Mouse (Mus musculus): Measurements from ENCODE around the gene Polr3k.

Polr3k gene

GRCm38 (mm10) chr2:181863791-181864535 lies at the start of gene Polr3k:
TSS of gene Polr3k (plus strand) at chr2:181864337.
- DNase-seq = peak; percentile 95 to 96

- DNase-seq = no peak
Measured at GRCm38 (mm10) chr2:181829032-181829650, 35.0 kb upstream of the Polr3k start.

DNA sequence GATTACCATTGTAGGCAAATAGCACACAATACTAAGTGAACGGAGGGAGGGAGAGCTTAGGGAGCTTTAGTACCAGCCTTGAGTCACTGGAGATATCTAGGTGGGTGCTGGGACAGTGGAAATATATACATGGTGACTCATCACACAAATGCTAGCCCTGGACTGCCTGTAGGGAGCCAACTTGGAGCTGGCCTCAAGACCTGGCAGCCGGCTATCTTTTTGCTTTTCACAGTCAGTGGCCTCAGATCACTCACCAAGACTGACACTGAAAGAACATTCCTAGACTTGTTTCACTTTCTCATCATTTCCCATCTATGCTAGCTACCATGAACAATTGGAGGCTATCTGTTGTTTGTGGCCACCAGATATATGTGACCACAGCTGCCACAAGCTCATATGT lies 31.4 kb upstream of the Polr3k start:
- no peak for DNase-seq

DNA sequence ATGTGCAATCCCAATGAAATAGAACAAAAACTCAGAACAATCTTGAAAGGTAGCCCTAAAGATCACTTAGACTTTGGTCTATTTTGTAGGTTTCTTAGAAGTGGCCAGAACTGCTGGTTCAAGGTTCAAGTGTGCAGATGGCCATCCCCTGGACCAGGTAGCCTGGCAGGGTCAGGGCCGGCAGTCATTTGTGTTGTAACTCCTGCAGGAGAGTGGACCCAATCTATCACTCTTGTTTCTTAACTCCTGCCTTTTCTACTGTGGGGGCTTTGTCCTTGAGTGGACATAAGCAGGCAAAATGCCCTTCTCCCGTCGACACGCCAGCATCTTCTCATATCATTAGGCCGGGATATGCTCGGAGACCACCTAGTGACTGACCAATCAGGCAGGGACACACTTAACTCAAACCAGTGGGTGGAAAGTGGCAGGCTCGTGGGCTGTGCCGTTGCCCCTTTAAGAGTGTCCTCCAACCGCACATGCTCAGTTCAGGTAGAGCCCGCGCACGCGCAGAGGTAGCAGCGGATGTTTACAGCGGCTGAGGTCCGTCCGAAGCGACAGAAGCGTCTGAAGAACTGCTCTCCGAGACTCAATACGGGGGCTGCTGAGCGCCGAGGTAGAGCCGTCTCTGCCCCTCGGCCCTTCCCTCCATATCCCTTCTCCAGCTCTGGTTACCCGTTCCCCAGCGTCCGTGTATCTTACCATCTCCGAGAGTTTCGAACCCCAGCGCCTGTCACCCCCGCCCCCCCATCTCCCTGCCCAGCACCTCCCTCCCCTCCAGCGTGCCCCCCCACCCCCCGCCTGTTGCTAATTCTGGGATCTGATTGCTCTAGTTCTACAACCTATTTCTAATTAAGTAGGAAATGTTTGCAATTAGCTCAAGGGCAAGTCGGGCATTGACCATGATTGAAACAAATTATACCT lies 26.5 kb upstream of the Polr3k start, which contains the start of gene Pcmtd2:
Pcmtd2 (plus strand) TSS at position 483 of the 921 bp plus-strand sequence.
- peak; percentile 93 to 94 for DNase-seq

DNA sequence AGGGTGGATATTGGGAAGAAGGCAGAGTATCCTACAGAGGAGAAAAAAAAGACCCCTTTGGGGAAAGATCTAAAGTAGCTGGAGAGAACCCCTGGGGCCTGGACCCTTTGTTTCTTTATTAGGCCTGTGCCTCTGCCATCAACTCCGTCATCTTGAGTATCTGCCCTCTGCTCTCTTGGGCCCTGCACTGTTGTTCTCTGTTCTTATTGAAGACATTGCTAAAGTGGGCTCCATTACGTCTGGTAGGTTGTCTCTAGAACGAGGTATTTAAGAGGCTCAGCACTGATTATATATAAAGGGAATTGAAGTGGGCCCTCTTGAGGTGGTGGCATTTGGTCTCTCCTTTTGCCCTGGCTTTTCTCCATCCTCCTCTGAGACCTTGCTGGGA lies 25.9 kb upstream of the Polr3k start:
- DNase-seq = peak; percentile 7 to 8

DNA sequence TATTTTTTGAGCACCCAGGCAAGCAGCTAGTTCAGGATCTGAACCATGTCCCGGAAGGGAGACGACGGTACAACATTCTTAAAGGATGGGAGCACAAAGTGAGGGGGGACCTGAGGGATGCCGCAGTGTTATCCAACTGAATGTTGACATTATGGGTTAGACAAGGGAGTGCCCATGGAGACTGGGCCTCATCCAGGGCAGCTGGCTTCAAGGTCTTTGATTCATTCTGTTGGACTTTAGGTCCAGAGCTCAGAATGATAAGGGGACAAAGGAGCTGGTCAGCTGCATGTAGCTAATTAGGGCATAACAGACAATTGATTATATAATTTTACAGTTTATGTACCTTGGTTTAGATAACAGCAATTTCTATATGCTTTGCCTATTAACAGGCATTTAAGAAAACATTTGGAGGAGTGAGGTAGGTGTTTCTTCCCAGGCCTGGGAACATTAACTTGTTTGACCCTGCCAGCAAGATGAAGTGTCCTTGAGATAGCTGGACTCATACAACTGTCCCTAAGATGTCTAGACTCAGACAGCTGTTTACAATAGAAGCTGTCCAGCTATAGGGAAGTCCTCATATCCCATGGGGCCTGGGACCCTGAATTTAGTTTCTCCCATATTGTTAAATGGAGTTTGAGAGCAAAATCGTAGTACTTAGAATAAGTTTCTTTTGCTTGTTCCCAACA lies 18.3 kb upstream of the Polr3k start:
- no peak for DNase-seq

DNA sequence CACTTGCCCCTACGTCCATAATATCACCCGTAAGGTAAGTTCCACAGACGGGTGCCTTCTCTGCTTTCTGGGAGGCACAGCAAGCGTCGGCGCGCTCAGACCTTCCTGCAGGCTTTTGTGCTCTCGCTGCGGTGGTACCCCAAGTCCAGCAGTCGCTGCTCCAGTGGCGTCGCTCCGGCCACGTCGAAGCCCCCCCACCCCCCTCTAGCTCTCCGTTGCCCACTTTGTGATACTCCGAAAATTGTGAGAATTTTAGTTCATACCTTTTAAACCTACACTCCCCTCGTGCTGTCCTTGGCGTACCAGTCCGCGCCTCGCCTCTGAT lies 361 bp downstream of the Polr3k start:
- no peak for DNase-seq

- DNase-seq = peak; percentile 48 to 79
Measured at GRCm38 (mm10) chr2:181866931-181867330, 2.8 kb downstream of the Polr3k start.

- DNase-seq = no peak
Measured at GRCm38 (mm10) chr2:181871039-181871438, 6.9 kb downstream of the Polr3k start.

DNA sequence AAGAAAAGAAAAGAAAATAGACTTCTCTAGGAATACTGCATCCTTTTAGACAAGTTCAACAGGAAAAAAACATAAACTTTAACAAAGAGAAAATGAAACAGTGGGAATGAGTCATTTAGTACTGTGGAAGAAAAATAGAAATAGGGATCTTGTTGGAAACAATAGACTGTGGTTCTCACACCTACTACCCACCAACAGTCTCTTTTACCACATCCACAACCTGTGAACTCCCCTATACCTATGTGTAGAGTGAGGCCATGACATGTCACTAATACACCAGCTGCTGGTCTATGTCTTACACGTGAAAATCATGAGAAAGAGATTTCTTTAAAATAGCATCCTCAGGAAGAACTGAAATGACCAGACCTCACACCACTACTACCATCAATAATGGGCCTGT lies 14.8 kb downstream of the Polr3k start:
- DNase-seq = no peak

DNA sequence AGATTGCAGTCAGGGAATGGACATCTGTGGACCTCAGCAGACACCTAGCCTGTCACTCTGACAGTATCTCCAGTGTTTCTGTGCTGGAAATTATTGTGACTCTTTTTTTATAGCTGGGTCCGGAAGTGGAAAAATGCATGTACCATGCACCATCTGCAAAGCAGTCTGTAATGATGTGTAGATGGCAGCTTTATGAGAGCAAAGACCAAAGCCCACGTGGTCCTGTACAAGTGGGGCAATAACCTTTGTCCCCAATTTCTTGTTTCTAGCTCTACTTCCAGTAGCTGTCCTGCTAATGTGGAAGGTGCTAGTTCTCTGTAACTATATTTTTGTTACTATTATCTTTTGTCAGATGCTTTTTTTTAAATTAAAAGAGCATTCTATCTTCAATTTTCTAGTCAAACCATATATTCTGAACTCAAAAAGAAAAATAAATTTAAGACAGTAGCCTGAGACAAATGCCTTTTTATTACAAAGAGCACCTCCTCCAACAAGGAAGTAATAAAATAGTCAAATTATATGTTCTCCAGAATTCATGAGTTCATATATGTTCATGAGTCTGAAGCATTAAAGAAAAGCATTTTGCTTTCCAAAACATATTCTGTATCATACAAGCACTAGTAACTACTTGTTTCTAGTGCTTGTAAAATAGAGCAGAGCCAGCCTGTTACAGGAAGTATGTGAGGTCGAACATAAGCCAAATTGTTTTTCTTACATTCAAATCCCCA lies 19.0 kb downstream of the Polr3k start:
- DNase-seq = no peak

DNA sequence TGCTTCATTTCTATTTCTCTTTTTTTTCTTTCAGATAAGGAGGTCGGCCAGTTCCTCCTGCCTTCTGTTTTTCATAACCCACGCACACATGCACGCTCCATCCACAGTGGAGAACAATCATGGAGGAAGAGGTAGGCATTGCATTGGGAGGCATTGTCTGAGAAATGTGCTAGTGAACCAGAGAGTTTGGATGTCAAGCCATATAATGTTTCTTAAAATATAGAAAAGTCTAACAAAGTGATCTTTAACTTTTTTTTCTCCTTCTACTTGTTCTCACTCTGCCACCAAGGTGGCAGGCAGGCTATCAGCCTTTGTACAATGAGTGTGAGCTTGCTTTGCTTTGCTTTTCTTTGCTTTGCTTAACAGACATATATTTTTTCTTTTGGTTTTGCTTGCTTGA lies 53.7 kb downstream of the Polr3k start:
- DNase-seq = no peak

DNA sequence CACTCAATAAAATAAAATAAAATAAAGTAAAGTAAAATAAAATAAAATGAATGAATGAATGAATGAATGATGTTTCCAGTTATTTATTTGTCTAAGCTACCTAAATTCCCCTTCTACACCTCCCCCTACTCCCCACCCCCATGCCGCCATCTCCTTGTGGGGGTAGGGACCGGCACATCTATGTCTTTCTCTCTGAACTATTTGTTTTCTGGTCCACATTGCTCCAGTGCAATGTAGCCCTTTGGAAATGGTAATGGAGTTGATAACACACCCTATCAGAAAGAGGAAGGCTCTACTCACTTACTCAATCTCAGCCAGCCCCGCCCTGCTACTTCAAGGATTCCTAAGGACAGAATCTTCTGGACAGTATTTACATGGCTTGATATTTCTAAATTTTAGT lies 54.4 kb downstream of the Polr3k start:
- DNase-seq = no peak
